Mouse (Mus musculus): ENCODE data around the gene Pde8a. TPM values are rescaled to one million over a fixed set of nuclear protein-coding genes. Genes with fewer than 3 reads are reported as not detected.

The Pde8a gene
- polyA plus RNA-seq, 1 experiment from 2014 or later = 4.1 TPM

GRCm38 (mm10) chr7:81212261-81212681 lies 1.1 kb upstream of the Pde8a start:
- H3K27ac ChIP-seq (replicated peaks; ENCODE audit: low read depth, low read length) = 0 out of 2 replicates have a peak overlapping the region, but pooled peaks have one; percentile 39
- DNase-seq (ENCODE audit: low spot score) = peak; percentile 69
- peak; percentile 34; the same call in 1 of the 2 replicates for ATAC-seq (replicated peaks; ENCODE audit: insufficient number of reproducible peaks, low FRiP score, low TSS enrichment, low read depth)
- peaks cover 32% of the 10 kb centered on the region for H3K27me3 ChIP-seq (ENCODE audit: control insufficient read depth, insufficient read depth, low read length)
- peak overlapping the region; percentile 43 for H3K9ac ChIP-seq (replicated peaks; ENCODE audit: low read length)
- peaks cover 9% of the 10 kb centered on the region for H3K4me1 ChIP-seq (ENCODE audit: control insufficient read depth, insufficient read depth, low read length)
- H3K4me2 ChIP-seq (ENCODE audit: low read depth, low read length) = peak overlapping the region; percentile 48
- H3K4me3 ChIP-seq (ENCODE audit: low read depth, low read length) = peak overlapping the region; percentile 39
- 1% methylated on average over 22 of the region's 22 CpGs for WGBS
- H3K36me3 ChIP-seq (replicated peaks; ENCODE audit: control insufficient read depth, insufficient read depth, low read depth, low read length) = no peaks in the 10 kb centered on the region
- no peaks in the 10 kb centered on the region for H3K9me3 ChIP-seq (replicated peaks; ENCODE audit: control insufficient read depth, low read length)

GRCm38 (mm10) chr7:81212697-81213346 lies 574 bp upstream of the Pde8a start:
- Histone ChIP-seq H3K4me3 (ENCODE audit: low read depth, low read length) (peak overlapping the region; percentile 39), H3K27me3 (ENCODE audit: control insufficient read depth, insufficient read depth, low read length) (peaks cover 32% of the 10 kb centered on the region), H3K36me3 (replicated peaks; ENCODE audit: control insufficient read depth, insufficient read depth, low read depth, low read length) (no peaks in the 10 kb centered on the region), H3K9ac (replicated peaks; ENCODE audit: low read length) (peak overlapping the region; percentile 43; the same call in 1 of the 2 replicates), H3K4me1 (ENCODE audit: control insufficient read depth, insufficient read depth, low read length) (peaks cover 9% of the 10 kb centered on the region), H3K27ac (replicated peaks; ENCODE audit: low read depth, low read length) (peak overlapping the region; percentile 39; the same call in 1 of the 2 replicates), H3K4me2 (ENCODE audit: low read depth, low read length) (peak overlapping the region; percentile 48), H3K9me3 (replicated peaks; ENCODE audit: control insufficient read depth, low read length) (no peaks in the 10 kb centered on the region)
- peak; percentile 80 for ATAC-seq (replicated peaks; ENCODE audit: insufficient number of reproducible peaks, low FRiP score, low TSS enrichment, low read depth)
- peak; percentile 93 for DNase-seq (ENCODE audit: low spot score)
- WGBS = under 1% methylated on average over 47 of the region's 57 CpGs

GRCm38 (mm10) chr7:81214153-81214907 lies 934 bp downstream of the Pde8a start:
- H3K27me3 ChIP-seq (ENCODE audit: control insufficient read depth, insufficient read depth, low read length) = peaks cover 32% of the 10 kb centered on the region
- no peak overlapping the region for H3K27ac ChIP-seq (replicated peaks; ENCODE audit: low read depth, low read length)

GRCm38 (mm10) chr7:81215950-81216349 lies 2.6 kb downstream of the Pde8a start:
- H3K27me3 ChIP-seq (ENCODE audit: control insufficient read depth, insufficient read depth, low read length) = peaks cover 31% of the 10 kb centered on the region
- H3K4me2 ChIP-seq (ENCODE audit: low read depth, low read length) = no peak overlapping the region
- DNase-seq (ENCODE audit: low spot score) (no peak), ATAC-seq (replicated peaks; ENCODE audit: insufficient number of reproducible peaks, low FRiP score, low TSS enrichment, low read depth) (no peak)
- peaks cover 9% of the 10 kb centered on the region for H3K4me1 ChIP-seq (ENCODE audit: control insufficient read depth, insufficient read depth, low read length)
- H3K9ac ChIP-seq (replicated peaks; ENCODE audit: low read length) = no peak overlapping the region
- no peak overlapping the region for H3K4me3 ChIP-seq (ENCODE audit: low read depth, low read length)
- no peak overlapping the region for H3K27ac ChIP-seq (replicated peaks; ENCODE audit: low read depth, low read length)
- H3K9me3 ChIP-seq (replicated peaks; ENCODE audit: control insufficient read depth, low read length) = no peaks in the 10 kb centered on the region
- H3K36me3 ChIP-seq (replicated peaks; ENCODE audit: control insufficient read depth, insufficient read depth, low read depth, low read length) = no peaks in the 10 kb centered on the region
- 71% methylated on average over 1 of the region's 1 CpGs for WGBS

More at GRCm38 (mm10) chr7:81214153-81214907, 934 bp downstream of the Pde8a start:
- WGBS = 4% methylated on average over 40 of the region's 40 CpGs
- H3K9ac ChIP-seq (replicated peaks; ENCODE audit: low read length) = peak overlapping the region; percentile 43
- H3K4me3 ChIP-seq (ENCODE audit: low read depth, low read length) = peak overlapping the region; percentile 39
- no peaks in the 10 kb centered on the region for H3K36me3 ChIP-seq (replicated peaks; ENCODE audit: control insufficient read depth, insufficient read depth, low read depth, low read length)
- H3K9me3 ChIP-seq (replicated peaks; ENCODE audit: control insufficient read depth, low read length) = no peaks in the 10 kb centered on the region
- DNase-seq (ENCODE audit: low spot score) (peak; percentile 27), ATAC-seq (replicated peaks; ENCODE audit: insufficient number of reproducible peaks, low FRiP score, low TSS enrichment, low read depth) (no peak)
- H3K4me2 ChIP-seq (ENCODE audit: low read depth, low read length) = peak overlapping the region; percentile 48
- H3K4me1 ChIP-seq (ENCODE audit: control insufficient read depth, insufficient read depth, low read length) = peaks cover 9% of the 10 kb centered on the region

- Histone ChIP-seq H3K4me2 (ENCODE audit: low read depth, low read length) (no peak overlapping the region), H3K9me3 (replicated peaks; ENCODE audit: control insufficient read depth, low read length) (no peaks in the 10 kb centered on the region), H3K27ac (replicated peaks; ENCODE audit: low read depth, low read length) (no peak overlapping the region), H3K4me1 (ENCODE audit: control insufficient read depth, insufficient read depth, low read length) (no peaks in the 10 kb centered on the region), H3K36me3 (replicated peaks; ENCODE audit: control insufficient read depth, insufficient read depth, low read depth, low read length) (no peaks in the 10 kb centered on the region), H3K27me3 (ENCODE audit: control insufficient read depth, insufficient read depth, low read length) (peaks cover 5% of the 10 kb centered on the region), H3K9ac (replicated peaks; ENCODE audit: low read length) (no peak overlapping the region), H3K4me3 (ENCODE audit: low read depth, low read length) (no peak overlapping the region)
- no peak for ATAC-seq (replicated peaks; ENCODE audit: insufficient number of reproducible peaks, low FRiP score, low TSS enrichment, low read depth)
- no peak for DNase-seq (ENCODE audit: low spot score)
- WGBS = 45% methylated on average over 7 of the region's 7 CpGs
These were observed 5.9 kb downstream of the Pde8a start for GRCm38 (mm10) chr7:81219321-81219720.

- H3K4me3 ChIP-seq (ENCODE audit: low read depth, low read length) = no peak overlapping the region
- H3K36me3 ChIP-seq (replicated peaks; ENCODE audit: control insufficient read depth, insufficient read depth, low read depth, low read length) = no peaks in the 10 kb centered on the region
- H3K4me2 ChIP-seq (ENCODE audit: low read depth, low read length) = no peak overlapping the region
- no peak overlapping the region for H3K27ac ChIP-seq (replicated peaks; ENCODE audit: low read depth, low read length)
- no peak for ATAC-seq (replicated peaks; ENCODE audit: insufficient number of reproducible peaks, low FRiP score, low TSS enrichment, low read depth)
- H3K27me3 ChIP-seq (ENCODE audit: control insufficient read depth, insufficient read depth, low read length) = peaks cover under 1% of the 10 kb centered on the region
- H3K4me1 ChIP-seq (ENCODE audit: control insufficient read depth, insufficient read depth, low read length) = no peaks in the 10 kb centered on the region
- WGBS = 81% methylated on average over 3 of the region's 3 CpGs
- no peak for DNase-seq (ENCODE audit: low spot score)
- H3K9me3 ChIP-seq (replicated peaks; ENCODE audit: control insufficient read depth, low read length) = no peaks in the 10 kb centered on the region
- H3K9ac ChIP-seq (replicated peaks; ENCODE audit: low read length) = no peak overlapping the region
These were observed 7.0 kb downstream of the Pde8a start for GRCm38 (mm10) chr7:81220381-81220780.

GRCm38 (mm10) chr7:81224260-81224659 lies 10.9 kb downstream of the Pde8a start:
- no peak overlapping the region for H3K9ac ChIP-seq (replicated peaks; ENCODE audit: low read length)
- no peak overlapping the region for H3K4me2 ChIP-seq (ENCODE audit: low read depth, low read length)
- no peaks in the 10 kb centered on the region for H3K4me1 ChIP-seq (ENCODE audit: control insufficient read depth, insufficient read depth, low read length)
- DNase-seq (ENCODE audit: low spot score) (no peak), ATAC-seq (replicated peaks; ENCODE audit: insufficient number of reproducible peaks, low FRiP score, low TSS enrichment, low read depth) (no peak)
- H3K27ac ChIP-seq (replicated peaks; ENCODE audit: low read depth, low read length) = no peak overlapping the region
- WGBS = 91% methylated on average over 7 of the region's 7 CpGs
- H3K4me3 ChIP-seq (ENCODE audit: low read depth, low read length) = no peak overlapping the region
- no peaks in the 10 kb centered on the region for H3K36me3 ChIP-seq (replicated peaks; ENCODE audit: control insufficient read depth, insufficient read depth, low read depth, low read length)
- H3K9me3 ChIP-seq (replicated peaks; ENCODE audit: control insufficient read depth, low read length) = no peaks in the 10 kb centered on the region
- no peaks in the 10 kb centered on the region for H3K27me3 ChIP-seq (ENCODE audit: control insufficient read depth, insufficient read depth, low read length)

Data from embryonic facial prominence, embryonic 11.5 days (tissue).